Mouse (Mus musculus): ENCODE results near the gene Pla2g2e. TPM values are rescaled to one million over a fixed set of nuclear protein-coding genes. Genes with fewer than 3 reads are reported as not detected.

Gene Pla2g2e
- polyA plus RNA-seq, 1 experiment: not detected

DNA sequence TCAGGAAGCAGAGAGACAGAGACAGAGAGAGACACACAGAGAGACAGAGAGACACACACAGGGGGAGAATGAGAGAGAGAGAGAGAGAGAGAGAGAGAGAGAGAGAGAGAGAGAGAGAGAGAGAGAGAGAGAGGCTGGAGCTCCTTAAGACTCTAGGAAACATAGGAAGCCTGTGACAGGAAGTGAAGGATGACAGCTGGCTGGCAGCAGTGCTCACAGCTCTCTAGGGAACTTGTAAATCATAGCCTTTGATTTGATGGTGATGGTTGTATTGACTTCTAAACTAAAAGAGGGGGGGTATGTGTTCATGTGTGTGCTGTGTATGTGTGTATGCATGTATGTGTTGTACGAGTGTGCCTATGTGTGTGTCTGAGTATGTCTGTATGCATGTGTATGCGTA lies 1.8 kb upstream of the Pla2g2e start:
- no peaks in the 10 kb centered on the region for H3K27me3 ChIP-seq (ENCODE audit: control insufficient read depth, insufficient read depth, low read length, poor library complexity, severe bottlenecking)

DNA sequence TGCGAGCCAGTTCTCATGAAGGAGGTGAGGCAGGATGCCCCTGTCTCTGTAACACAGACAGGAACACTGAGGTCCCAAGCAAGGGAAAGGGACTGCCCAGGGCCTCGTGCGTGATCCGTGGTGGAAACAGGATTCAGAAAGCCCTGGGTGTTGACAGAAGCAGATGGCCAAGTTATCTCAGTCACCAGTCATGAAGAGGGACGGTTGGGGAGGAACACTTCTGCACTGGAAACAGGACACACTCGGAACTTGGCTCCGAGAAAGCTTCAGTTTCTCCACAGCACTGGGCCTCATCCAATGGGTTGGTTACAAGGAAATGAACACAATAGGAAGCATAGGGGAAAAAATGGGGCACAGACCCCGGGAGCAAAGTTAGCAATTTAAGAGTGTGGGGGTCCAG lies 1.0 kb downstream of the Pla2g2e start:
- TF ChIP-seq EP300 (IDR thresholded peaks at IDR 0.05; ENCODE audit: insufficient read depth, low read depth, low read length): no peak
- TF ChIP-seq POLR2A (IDR thresholded peaks at IDR 0.05; ENCODE audit: insufficient read depth, low read length): no peak
- no peak for TF ChIP-seq CTCF (IDR thresholded peaks at IDR 0.05; ENCODE audit: low read depth, low read length)
- Histone ChIP-seq H3K36me3 (ENCODE audit: control insufficient read depth, insufficient read depth, low read length, poor library complexity, severe bottlenecking) (no peaks in the 10 kb centered on the region), H3K27ac (ENCODE audit: insufficient read depth, low read length) (no peak overlapping the region), H3K9me3 (replicated peaks; ENCODE audit: control insufficient read depth, insufficient read depth, low read length, poor library complexity, severe bottlenecking) (no peaks in the 10 kb centered on the region), H3K27me3 (ENCODE audit: control insufficient read depth, insufficient read depth, low read length, poor library complexity, severe bottlenecking) (no peaks in the 10 kb centered on the region), H3K4me1 (ENCODE audit: control insufficient read depth, insufficient read depth, low read length) (peaks cover 2% of the 10 kb centered on the region), H3K4me3 (ENCODE audit: low read depth, low read length) (no peak overlapping the region), H3K9ac (ENCODE audit: low read depth, poor library complexity, severe bottlenecking) (no peak overlapping the region)

More for the DNA sequence above, 1.8 kb upstream of the Pla2g2e start:
- Histone ChIP-seq H3K36me3 (ENCODE audit: control insufficient read depth, insufficient read depth, low read length, poor library complexity, severe bottlenecking) (no peaks in the 10 kb centered on the region), H3K4me1 (ENCODE audit: control insufficient read depth, insufficient read depth, low read length) (peaks cover 2% of the 10 kb centered on the region), H3K9me3 (replicated peaks; ENCODE audit: control insufficient read depth, insufficient read depth, low read length, poor library complexity, severe bottlenecking) (no peaks in the 10 kb centered on the region), H3K9ac (ENCODE audit: low read depth, poor library complexity, severe bottlenecking) (no peak overlapping the region), H3K4me3 (ENCODE audit: low read depth, low read length) (no peak overlapping the region), H3K27ac (ENCODE audit: insufficient read depth, low read length) (no peak overlapping the region)
- TF ChIP-seq EP300 (IDR thresholded peaks at IDR 0.05; ENCODE audit: insufficient read depth, low read depth, low read length): no peak
- TF ChIP-seq CTCF (IDR thresholded peaks at IDR 0.05; ENCODE audit: low read depth, low read length): no peak
- no peak for TF ChIP-seq POLR2A (IDR thresholded peaks at IDR 0.05; ENCODE audit: insufficient read depth, low read length)

DNA sequence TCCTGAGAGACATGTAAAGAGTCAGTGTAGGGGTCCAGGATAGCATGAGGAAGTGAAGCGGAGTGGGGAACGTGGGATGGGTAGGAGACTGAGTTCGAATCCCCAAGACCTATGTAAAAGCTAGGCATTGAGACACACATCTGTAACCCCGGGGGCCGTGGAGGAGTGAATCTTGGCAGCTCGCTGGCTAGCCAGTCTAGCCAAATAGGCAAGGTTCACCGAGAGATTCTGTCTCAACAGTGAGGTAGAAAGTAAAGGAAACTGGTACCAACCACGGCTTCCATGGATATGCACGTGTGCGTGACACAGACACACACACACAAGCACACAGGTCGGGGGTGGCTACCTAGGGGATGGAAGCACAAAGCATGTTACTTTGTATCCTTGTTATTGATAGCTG lies 2.1 kb downstream of the Pla2g2e start:
- H3K4me1 ChIP-seq (ENCODE audit: control insufficient read depth, insufficient read depth, low read length): peaks cover 2% of the 10 kb centered on the region
- no peaks in the 10 kb centered on the region for H3K27me3 ChIP-seq (ENCODE audit: control insufficient read depth, insufficient read depth, low read length, poor library complexity, severe bottlenecking)
- no peaks in the 10 kb centered on the region for H3K36me3 ChIP-seq (ENCODE audit: control insufficient read depth, insufficient read depth, low read length, poor library complexity, severe bottlenecking)
- no peak overlapping the region for H3K9ac ChIP-seq (ENCODE audit: low read depth, poor library complexity, severe bottlenecking)
- H3K9me3 ChIP-seq (replicated peaks; ENCODE audit: control insufficient read depth, insufficient read depth, low read length, poor library complexity, severe bottlenecking): no peaks in the 10 kb centered on the region
- H3K4me3 ChIP-seq (ENCODE audit: low read depth, low read length): no peak overlapping the region
- H3K27ac ChIP-seq (ENCODE audit: insufficient read depth, low read length): no peak overlapping the region
- no peak for TF ChIP-seq EP300 (IDR thresholded peaks at IDR 0.05; ENCODE audit: insufficient read depth, low read depth, low read length)
- no peak for TF ChIP-seq CTCF (IDR thresholded peaks at IDR 0.05; ENCODE audit: low read depth, low read length)
- no peak for TF ChIP-seq POLR2A (IDR thresholded peaks at IDR 0.05; ENCODE audit: insufficient read depth, low read length)

DNA sequence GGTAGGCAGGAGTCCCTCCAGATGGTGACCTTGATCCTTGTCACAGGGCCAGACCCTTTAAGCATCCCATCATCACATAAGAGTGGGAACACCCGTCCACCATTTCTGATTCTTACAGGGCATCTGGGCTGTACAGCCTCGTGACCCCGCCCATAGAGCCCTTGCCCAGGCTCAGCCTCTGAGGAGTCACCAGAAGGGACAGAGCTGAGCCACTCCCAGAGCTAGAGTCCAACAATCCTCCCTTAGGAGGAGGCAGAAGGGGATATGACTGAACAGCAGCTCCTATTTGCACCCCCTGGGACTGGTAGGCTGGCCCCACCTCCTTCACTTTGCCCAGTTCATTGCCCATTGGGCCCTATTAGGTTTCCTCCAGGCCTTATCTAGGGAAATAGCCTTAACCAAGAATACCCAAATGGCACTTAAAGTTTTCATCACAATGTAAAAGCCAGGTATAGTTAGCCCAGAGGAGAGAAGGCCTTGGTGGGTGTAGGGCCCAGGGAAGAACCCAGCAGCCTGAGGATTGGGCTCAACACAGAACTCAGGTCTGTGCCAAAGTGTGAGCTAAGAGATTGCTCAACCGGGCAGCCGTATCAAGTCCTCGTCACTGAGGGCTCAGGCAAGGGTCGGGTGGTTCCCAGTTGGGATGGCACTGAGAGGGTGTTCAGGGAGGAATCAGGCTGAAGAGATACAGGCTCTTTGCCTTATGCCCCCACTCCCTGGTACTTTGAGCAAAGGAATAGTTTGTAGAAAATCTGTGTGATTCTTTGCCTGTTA lies 3.3 kb downstream of the Pla2g2e start:
- H3K4me1 ChIP-seq (ENCODE audit: control insufficient read depth, insufficient read depth, low read length): peaks cover 2% of the 10 kb centered on the region
- no peaks in the 10 kb centered on the region for H3K36me3 ChIP-seq (ENCODE audit: control insufficient read depth, insufficient read depth, low read length, poor library complexity, severe bottlenecking)
- no peaks in the 10 kb centered on the region for H3K27me3 ChIP-seq (ENCODE audit: control insufficient read depth, insufficient read depth, low read length, poor library complexity, severe bottlenecking)
- H3K9me3 ChIP-seq (replicated peaks; ENCODE audit: control insufficient read depth, insufficient read depth, low read length, poor library complexity, severe bottlenecking): no peaks in the 10 kb centered on the region
- no peak overlapping the region for H3K4me3 ChIP-seq (ENCODE audit: low read depth, low read length)
- no peak overlapping the region for H3K27ac ChIP-seq (ENCODE audit: insufficient read depth, low read length)
- no peak overlapping the region for H3K9ac ChIP-seq (ENCODE audit: low read depth, poor library complexity, severe bottlenecking)
- no peak for TF ChIP-seq POLR2A (IDR thresholded peaks at IDR 0.05; ENCODE audit: insufficient read depth, low read length)
- no peak for TF ChIP-seq EP300 (IDR thresholded peaks at IDR 0.05; ENCODE audit: insufficient read depth, low read depth, low read length)
- TF ChIP-seq CTCF (IDR thresholded peaks at IDR 0.05; ENCODE audit: low read depth, low read length): no peak

DNA sequence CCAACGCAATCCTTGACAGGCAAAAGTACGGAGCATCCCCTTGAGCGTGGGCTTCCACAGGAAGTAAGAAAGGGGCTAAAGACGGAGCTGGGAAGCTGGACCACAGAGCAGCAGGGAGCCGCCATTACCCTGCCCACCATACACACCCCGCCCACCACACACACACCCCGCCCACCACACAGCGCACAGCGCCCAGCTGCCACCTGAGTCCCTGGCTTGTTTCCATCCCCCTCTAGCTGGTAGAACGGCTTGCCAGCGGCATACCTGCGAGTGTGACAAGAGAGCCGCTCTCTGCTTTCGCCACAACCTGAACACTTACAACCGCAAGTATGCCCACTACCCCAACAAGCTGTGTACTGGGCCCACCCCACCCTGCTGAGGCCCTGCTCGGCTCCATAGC lies 4.4 kb downstream of the Pla2g2e start:
- no peaks in the 10 kb centered on the region for H3K36me3 ChIP-seq (ENCODE audit: control insufficient read depth, insufficient read depth, low read length, poor library complexity, severe bottlenecking)
- no peak overlapping the region; the same call in 1 of the 2 replicates for H3K9ac ChIP-seq (ENCODE audit: low read depth, poor library complexity, severe bottlenecking)
- peaks cover 2% of the 10 kb centered on the region for H3K4me1 ChIP-seq (ENCODE audit: control insufficient read depth, insufficient read depth, low read length)
- no peak for TF ChIP-seq EP300 (IDR thresholded peaks at IDR 0.05; ENCODE audit: insufficient read depth, low read depth, low read length)
- no peak for TF ChIP-seq POLR2A (IDR thresholded peaks at IDR 0.05; ENCODE audit: insufficient read depth, low read length)
- TF ChIP-seq CTCF (IDR thresholded peaks at IDR 0.05; ENCODE audit: low read depth, low read length): no peak
- H3K9me3 ChIP-seq (replicated peaks; ENCODE audit: control insufficient read depth, insufficient read depth, low read length, poor library complexity, severe bottlenecking): no peaks in the 10 kb centered on the region
- H3K27ac ChIP-seq (ENCODE audit: insufficient read depth, low read length): no peak overlapping the region
- peak overlapping the region; percentile 56 for H3K4me3 ChIP-seq (ENCODE audit: low read depth, low read length)
- no peaks in the 10 kb centered on the region for H3K27me3 ChIP-seq (ENCODE audit: control insufficient read depth, insufficient read depth, low read length, poor library complexity, severe bottlenecking)

DNA sequence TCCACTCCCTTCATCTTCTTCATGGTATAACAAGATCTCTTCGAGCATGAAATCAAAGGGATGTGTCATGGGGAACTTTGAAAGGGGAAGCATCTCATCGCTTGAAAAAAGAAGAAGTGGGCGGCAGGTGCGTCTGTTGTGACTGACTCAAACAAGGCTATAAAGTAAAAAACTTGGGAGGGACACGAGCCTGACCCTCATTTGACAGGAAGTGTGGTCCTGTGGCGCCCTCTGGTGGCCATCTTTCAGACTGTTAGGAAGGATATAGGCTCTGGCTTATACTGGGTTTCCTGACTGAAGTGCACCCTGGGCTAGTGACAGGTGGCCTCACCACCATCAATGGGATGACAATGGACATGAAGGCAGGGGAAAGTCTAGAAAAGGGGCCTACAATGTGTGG lies 6.5 kb downstream of the Pla2g2e start:
- Histone ChIP-seq H3K4me3 (ENCODE audit: low read depth, low read length) (no peak overlapping the region), H3K36me3 (ENCODE audit: control insufficient read depth, insufficient read depth, low read length, poor library complexity, severe bottlenecking) (no peaks in the 10 kb centered on the region), H3K9me3 (replicated peaks; ENCODE audit: control insufficient read depth, insufficient read depth, low read length, poor library complexity, severe bottlenecking) (no peaks in the 10 kb centered on the region), H3K4me1 (ENCODE audit: control insufficient read depth, insufficient read depth, low read length) (no peaks in the 10 kb centered on the region), H3K9ac (ENCODE audit: low read depth, poor library complexity, severe bottlenecking) (no peak overlapping the region), H3K27me3 (ENCODE audit: control insufficient read depth, insufficient read depth, low read length, poor library complexity, severe bottlenecking) (no peaks in the 10 kb centered on the region), H3K27ac (ENCODE audit: insufficient read depth, low read length) (no peak overlapping the region)
- TF ChIP-seq CTCF (IDR thresholded peaks at IDR 0.05; ENCODE audit: low read depth, low read length): peak; percentile 88
- no peak for TF ChIP-seq EP300 (IDR thresholded peaks at IDR 0.05; ENCODE audit: insufficient read depth, low read depth, low read length)
- no peak for TF ChIP-seq POLR2A (IDR thresholded peaks at IDR 0.05; ENCODE audit: insufficient read depth, low read length)
